Mouse (Mus musculus) hindbrain, embryonic 13.5 days (tissue): ENCODE data around the gene Kif12. TPM values are rescaled to one million over a fixed set of nuclear protein-coding genes. Genes with fewer than 3 reads are reported as not detected.

ENCODE experiments used
- ATAC-seq: fragments of 200-750 bp; cut with Nextera tagmentation; 2 replicates; pipeline ENCODE4 v1.8.0; 2017; ENCODE audit warnings: moderate TSS enrichment; ENCODE audit not compliant: low FRiP score
- H3K27ac ChIP-seq: fragments of 300-500 bp; sonication (generic); 2 replicates; pipeline ENCODE4 v1.5.1; 2015; ENCODE audit warnings: inconsistent platforms, mild to moderate bottlenecking, moderate library complexity
- H3K27me3 ChIP-seq: fragments of 300-500 bp; sonication (generic); 2 replicates; pipeline ENCODE4 v1.6.1; 2015; ENCODE audit warnings: mild to moderate bottlenecking, inconsistent platforms
- H3K36me3 ChIP-seq: fragments of 300-500 bp; sonication (generic); 2 replicates; pipeline ENCODE4 v1.6.1; 2015; ENCODE audit warnings: mild to moderate bottlenecking, inconsistent platforms
- H3K4me1 ChIP-seq: fragments of 300-500 bp; sonication (generic); replicated peaks from 2 replicates; pipeline ENCODE4 v1.6.1; 2015; ENCODE audit warnings: inconsistent platforms
- H3K4me2 ChIP-seq: fragments of 300-500 bp; sonication (generic); 2 replicates; pipeline ENCODE4 v1.6.1; 2015; ENCODE audit warnings: inconsistent platforms, mild to moderate bottlenecking, moderate library complexity
- H3K4me3 ChIP-seq: fragments of 300-500 bp; sonication (generic); 2 replicates; pipeline ENCODE4 v1.5.1; 2015; ENCODE audit warnings: mild to moderate bottlenecking, inconsistent platforms
- H3K9ac ChIP-seq: fragments of 300-500 bp; sonication (generic); 2 replicates; pipeline ENCODE4 v1.6.1; 2015; ENCODE audit warnings: mild to moderate bottlenecking, inconsistent platforms
- H3K9me3 ChIP-seq: fragments of 300-500 bp; sonication (generic); 2 replicates; pipeline ENCODE4 v1.6.1; 2016; ENCODE audit warnings: inconsistent platforms
- WGBS: fragments of 180-500 bp; shearing (Covaris S2); methylation state at CpG from one replicate; pipeline ENCODE4 v1.1.7; 2015; 5-methylcytosine and 5-hydroxymethylcytosine counted together
- polyA plus RNA-seq: library from polyadenylated mRNA; unstranded; fragments of >200 nt; fragmentation: Nextera tagmentation; extraction: Ambion mirVana; gene quantifications from 2 replicates; pipeline ENCODE4 v1.2.1, GENCODE M21; 2015

Gene Kif12
- polyA plus RNA-seq, 1 experiment from 2014 or later: not detected

DNA sequence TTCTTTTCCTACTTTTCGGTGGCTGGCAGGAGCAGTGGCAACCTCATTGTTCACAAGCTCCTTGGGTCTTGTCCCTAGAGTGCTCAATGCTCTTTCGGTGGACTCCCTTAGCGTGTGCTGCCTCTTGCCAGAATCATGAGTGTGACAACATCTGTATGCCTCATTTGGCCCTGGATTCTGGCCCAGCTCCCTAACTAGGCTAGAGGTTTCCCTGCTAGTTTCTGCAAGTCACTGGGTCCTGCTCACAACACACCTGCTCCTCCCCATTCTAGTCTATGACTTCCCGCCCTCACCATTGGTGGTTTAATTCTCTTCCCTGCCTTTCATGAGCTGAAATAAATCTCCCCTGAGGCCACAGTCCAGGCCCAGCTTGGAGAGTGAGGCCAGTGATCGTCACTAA lies 27.4 kb upstream of the Kif12 start:
- Histone ChIP-seq H3K9me3 (no peaks in the 10 kb centered on the region), H3K4me2 (no peak overlapping the region), H3K4me1 (no peaks in the 10 kb centered on the region), H3K9ac (no peak overlapping the region), H3K27ac (no peak overlapping the region), H3K4me3 (no peak overlapping the region), H3K36me3 (no peaks in the 10 kb centered on the region), H3K27me3 (no peaks in the 10 kb centered on the region)
- ATAC-seq: no peak
- WGBS: 89% methylated on average over 5 of the region's 5 CpGs

DNA sequence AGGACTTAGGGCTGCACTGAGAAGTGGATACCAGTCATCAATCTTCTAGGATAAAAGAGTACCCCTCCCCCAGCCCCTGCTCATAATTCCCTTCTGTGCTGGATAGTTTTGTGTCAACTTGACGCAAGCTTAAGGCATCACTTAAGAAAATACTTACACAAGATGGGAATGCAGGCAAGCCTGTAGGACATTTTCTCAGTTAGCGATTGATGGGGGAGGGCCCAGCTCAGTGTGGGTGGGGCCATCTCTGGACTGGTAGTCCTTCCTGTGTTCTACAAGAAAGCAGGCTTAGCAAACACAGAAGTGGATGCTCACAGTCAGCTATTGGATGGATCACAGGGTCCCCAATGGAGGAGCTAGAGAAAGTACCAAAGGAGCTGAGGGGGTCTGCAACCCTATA lies 22.4 kb upstream of the Kif12 start:
- H3K4me3 ChIP-seq: no peak overlapping the region
- H3K27ac ChIP-seq: no peak overlapping the region
- no peaks in the 10 kb centered on the region for H3K36me3 ChIP-seq
- no peak overlapping the region for H3K4me2 ChIP-seq
- ATAC-seq: no peak
- 83% methylated on average over 2 of the region's 2 CpGs for WGBS
- no peaks in the 10 kb centered on the region for H3K27me3 ChIP-seq
- 0 out of 2 replicates have a peak, but pooled peaks cover 2% of the 10 kb centered on the region for H3K4me1 ChIP-seq
- H3K9ac ChIP-seq: no peak overlapping the region
- H3K9me3 ChIP-seq: no peaks in the 10 kb centered on the region

GRCm38 (mm10) chr4:63191641-63192040 lies 19.7 kb upstream of the Kif12 start:
- WGBS: 76% methylated on average over 5 of the region's 5 CpGs

GRCm38 (mm10) chr4:63186281-63186870 lies 14.4 kb upstream of the Kif12 start:
- WGBS: 53% methylated on average over 21 of the region's 21 CpGs
- peak; percentile 53; the same call in 1 of the 2 replicates for ATAC-seq

More at GRCm38 (mm10) chr4:63191641-63192040, 19.7 kb upstream of the Kif12 start:
- H3K27ac ChIP-seq: no peak overlapping the region
- no peak overlapping the region for H3K9ac ChIP-seq
- no peaks in the 10 kb centered on the region for H3K36me3 ChIP-seq
- 0 out of 2 replicates have a peak, but pooled peaks cover 3% of the 10 kb centered on the region for H3K4me1 ChIP-seq
- no peak overlapping the region for H3K4me3 ChIP-seq
- no peaks in the 10 kb centered on the region for H3K9me3 ChIP-seq
- H3K27me3 ChIP-seq: no peaks in the 10 kb centered on the region
- no peak overlapping the region for H3K4me2 ChIP-seq
- ATAC-seq: no peak

DNA sequence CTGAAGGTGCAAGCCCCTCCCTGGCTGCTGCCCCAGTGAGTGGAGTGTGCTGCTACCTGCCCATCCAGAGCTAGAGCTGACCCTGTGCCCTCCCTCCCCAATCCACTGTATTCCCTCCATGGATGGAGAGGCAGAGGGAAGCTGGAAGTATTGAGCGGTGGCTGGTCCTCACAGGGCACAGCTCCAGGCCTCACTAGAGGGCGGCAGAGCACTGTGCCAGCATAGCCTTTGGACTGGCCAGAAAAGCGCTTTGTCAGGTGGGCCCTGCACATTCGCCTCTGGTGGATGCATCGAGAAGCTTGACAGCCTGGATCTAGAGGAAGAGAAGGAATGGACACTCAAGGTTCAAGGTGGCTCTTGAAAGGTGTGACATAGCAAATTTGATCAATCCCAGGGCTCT lies 9.6 kb upstream of the Kif12 start:
- H3K27me3 ChIP-seq: 0 out of 2 replicates have a peak, but pooled peaks cover 2% of the 10 kb centered on the region
- 11% methylated on average over 5 of the region's 5 CpGs for WGBS

More at GRCm38 (mm10) chr4:63186281-63186870, 14.4 kb upstream of the Kif12 start:
- Histone ChIP-seq H3K4me1 (0 out of 2 replicates have a peak, but pooled peaks cover 8% of the 10 kb centered on the region), H3K9me3 (no peaks in the 10 kb centered on the region), H3K4me2 (no peak overlapping the region), H3K27me3 (0 out of 2 replicates have a peak, but pooled peaks cover 2% of the 10 kb centered on the region), H3K36me3 (no peaks in the 10 kb centered on the region), H3K4me3 (no peak overlapping the region), H3K27ac (no peak overlapping the region), H3K9ac (no peak overlapping the region)

GRCm38 (mm10) chr4:63171122-63171521 lies 809 bp downstream of the Kif12 start:
- H3K9me3 ChIP-seq: no peaks in the 10 kb centered on the region
- no peak overlapping the region for H3K4me3 ChIP-seq
- H3K36me3 ChIP-seq: no peaks in the 10 kb centered on the region
- H3K27me3 ChIP-seq: peaks cover 24% of the 10 kb centered on the region
- no peak for ATAC-seq
- no peaks in the 10 kb centered on the region for H3K4me1 ChIP-seq
- H3K9ac ChIP-seq: no peak overlapping the region
- no peak overlapping the region for H3K4me2 ChIP-seq
- WGBS: 59% methylated on average over 24 of the region's 24 CpGs
- H3K27ac ChIP-seq: no peak overlapping the region

More for the DNA sequence above, 9.6 kb upstream of the Kif12 start:
- no peak overlapping the region for H3K4me3 ChIP-seq
- ATAC-seq: peak; percentile 90
- no peaks in the 10 kb centered on the region for H3K36me3 ChIP-seq
- no peak overlapping the region for H3K27ac ChIP-seq
- no peak overlapping the region for H3K4me2 ChIP-seq
- no peaks in the 10 kb centered on the region for H3K9me3 ChIP-seq
- 0 out of 2 replicates have a peak, but pooled peaks cover 5% of the 10 kb centered on the region for H3K4me1 ChIP-seq
- H3K9ac ChIP-seq: no peak overlapping the region

GRCm38 (mm10) chr4:63170061-63170460 lies 1.9 kb downstream of the Kif12 start:
- Histone ChIP-seq H3K36me3 (no peaks in the 10 kb centered on the region), H3K9ac (no peak overlapping the region), H3K4me3 (no peak overlapping the region), H3K27ac (no peak overlapping the region), H3K4me2 (no peak overlapping the region), H3K4me1 (no peaks in the 10 kb centered on the region), H3K27me3 (peaks cover 24% of the 10 kb centered on the region), H3K9me3 (no peaks in the 10 kb centered on the region)
- 85% methylated on average over 4 of the region's 4 CpGs for WGBS
- ATAC-seq: no peak

- Histone ChIP-seq H3K27ac (no peak overlapping the region), H3K9ac (no peak overlapping the region), H3K4me3 (no peak overlapping the region), H3K4me2 (no peak overlapping the region), H3K9me3 (no peaks in the 10 kb centered on the region), H3K4me1 (no peaks in the 10 kb centered on the region), H3K36me3 (no peaks in the 10 kb centered on the region), H3K27me3 (peaks cover 10% of the 10 kb centered on the region)
- 92% methylated on average over 5 of the region's 5 CpGs for WGBS
- no peak for ATAC-seq
These were observed 5.6 kb downstream of the Kif12 start for GRCm38 (mm10) chr4:63166323-63166722.

- Histone ChIP-seq H3K9ac (no peak overlapping the region), H3K27ac (no peak overlapping the region), H3K4me3 (no peak overlapping the region), H3K27me3 (peaks cover 3% of the 10 kb centered on the region; the same call in 1 of the 2 replicates), H3K9me3 (no peaks in the 10 kb centered on the region), H3K36me3 (no peaks in the 10 kb centered on the region), H3K4me2 (no peak overlapping the region), H3K4me1 (no peaks in the 10 kb centered on the region)
- ATAC-seq: no peak
- WGBS: 88% methylated on average over 4 of the region's 4 CpGs
These were observed 6.3 kb downstream of the Kif12 start for GRCm38 (mm10) chr4:63165636-63166035.

DNA sequence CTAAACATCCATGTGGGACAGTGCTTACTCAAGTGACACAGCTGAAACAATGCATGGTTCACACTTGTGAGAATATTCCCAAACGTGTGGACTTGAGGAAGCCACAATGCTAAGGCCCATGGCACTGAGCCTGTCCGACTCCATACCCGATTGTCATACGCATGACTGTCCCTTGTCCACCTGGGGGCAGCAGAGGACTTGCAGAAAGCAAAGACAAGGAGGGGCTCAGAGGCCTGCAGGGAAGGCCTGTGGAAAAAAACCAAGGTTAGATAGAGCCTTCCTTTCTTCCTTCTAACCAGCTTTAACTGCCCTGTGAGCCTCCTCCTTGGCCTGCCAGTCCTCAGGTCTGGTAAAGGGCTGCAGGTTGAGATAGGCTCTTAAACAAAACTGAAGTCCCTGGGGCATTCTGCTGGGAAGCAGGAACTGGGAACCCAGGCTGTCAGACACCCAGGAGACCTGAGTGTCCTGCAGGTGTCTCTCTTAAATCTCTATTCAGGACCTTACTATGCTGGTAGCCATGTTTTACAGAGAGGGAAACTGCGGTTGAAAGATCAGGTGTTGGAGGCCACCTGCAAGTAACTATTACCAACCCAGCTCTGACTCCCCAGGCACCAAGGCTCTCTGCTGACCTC lies 12.9 kb downstream of the Kif12 start:
- Histone ChIP-seq H3K4me2 (no peak overlapping the region), H3K9me3 (no peaks in the 10 kb centered on the region), H3K4me1 (no peaks in the 10 kb centered on the region), H3K27ac (no peak overlapping the region), H3K4me3 (no peak overlapping the region), H3K36me3 (no peaks in the 10 kb centered on the region), H3K27me3 (no peaks in the 10 kb centered on the region), H3K9ac (no peak overlapping the region)
- 22% methylated on average over 5 of the region's 5 CpGs for WGBS
- peak; percentile 92 for ATAC-seq

GRCm38 (mm10) chr4:63158192-63158591 lies 13.7 kb downstream of the Kif12 start:
- no peak for ATAC-seq
- Histone ChIP-seq H3K9me3 (no peaks in the 10 kb centered on the region), H3K36me3 (no peaks in the 10 kb centered on the region), H3K4me1 (no peaks in the 10 kb centered on the region), H3K9ac (no peak overlapping the region), H3K27ac (no peak overlapping the region), H3K27me3 (no peaks in the 10 kb centered on the region), H3K4me2 (no peak overlapping the region), H3K4me3 (no peak overlapping the region)
- WGBS: 90% methylated on average over 7 of the region's 7 CpGs

DNA sequence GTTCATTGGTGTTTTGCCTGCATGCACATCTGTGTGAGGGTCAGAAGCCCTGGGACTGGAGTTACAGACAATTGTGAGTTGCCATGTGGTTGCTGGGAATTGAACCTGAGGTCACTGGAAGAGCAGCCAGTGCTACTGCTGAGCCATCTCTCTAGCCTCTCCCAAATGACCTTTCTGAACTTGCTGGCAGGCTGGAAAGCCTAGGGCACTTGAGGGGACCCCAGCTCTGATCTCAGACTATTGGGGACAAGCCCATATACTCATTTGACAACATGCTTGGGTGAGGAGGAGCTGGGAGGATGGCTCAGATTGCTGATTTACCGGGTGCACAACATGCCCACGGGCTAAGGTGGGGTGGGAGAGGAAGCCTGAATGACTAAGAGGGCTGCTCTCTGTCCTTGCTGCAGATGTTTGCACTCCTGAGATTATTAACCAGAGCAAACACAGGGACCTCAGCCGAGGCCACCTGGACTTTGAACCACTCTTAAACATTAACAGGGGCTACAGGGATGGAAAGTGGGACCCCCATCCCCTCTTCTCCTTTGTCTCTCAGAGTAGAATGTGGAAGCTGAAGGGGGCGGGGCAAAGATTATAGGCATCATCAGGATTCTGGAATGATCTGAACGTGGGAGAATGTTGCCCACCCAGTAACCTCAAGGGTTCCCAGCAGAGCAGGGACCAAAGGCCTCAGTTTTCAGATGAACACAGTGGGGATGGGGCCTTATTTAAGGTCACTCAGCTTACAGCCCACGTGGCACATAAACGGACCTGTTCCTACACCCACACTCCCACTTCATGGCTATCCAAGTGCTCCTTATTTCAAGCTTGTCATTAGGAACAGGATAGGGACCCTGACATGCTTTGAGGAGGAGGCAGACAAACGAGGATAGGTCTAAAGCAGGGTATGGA lies 15.0 kb downstream of the Kif12 start:
- ATAC-seq: no peak
- Histone ChIP-seq H3K9me3 (no peaks in the 10 kb centered on the region), H3K27me3 (no peaks in the 10 kb centered on the region), H3K36me3 (no peaks in the 10 kb centered on the region), H3K4me3 (no peak overlapping the region), H3K4me2 (no peak overlapping the region), H3K4me1 (no peaks in the 10 kb centered on the region), H3K9ac (no peak overlapping the region), H3K27ac (no peak overlapping the region)
- 60% methylated on average over 8 of the region's 8 CpGs for WGBS
